Mouse (Mus musculus) cerebellum, adult 2 months (tissue): ENCODE measurements around the gene Mlph. TPM values are rescaled to one million over a fixed set of nuclear protein-coding genes. Genes with fewer than 3 reads are reported as not detected.

Experiments used
- DNase-seq, 2 experiments: peaks; one replicate each; pipeline ENCODE4 v3.0.0; 2021
- H3K27ac ChIP-seq: fragments of 200-500 bp; 2 replicates; pipeline ENCODE4 v1.5.1; 2012; ENCODE audit warnings: low read length, control low read depth, inconsistent platforms; ENCODE audit not compliant: insufficient read depth
- H3K27me3 ChIP-seq: fragments of 200-500 bp; 2 replicates; pipeline ENCODE4 v1.6.1; 2012; ENCODE audit warnings: inconsistent platforms, mild to moderate bottlenecking, low read length, moderate library complexity; ENCODE audit not compliant: control insufficient read depth, insufficient read depth
- H3K4me1 ChIP-seq: fragments of 200-500 bp; 2 replicates; pipeline ENCODE4 v1.6.1; 2011; ENCODE audit warnings: low read length; ENCODE audit not compliant: control insufficient read depth, insufficient read depth
- H3K4me3 ChIP-seq: fragments of 200-500 bp; replicated peaks from 2 replicates; pipeline ENCODE3; 2011; ENCODE audit warnings: mild to moderate bottlenecking, low read depth, low read length, control low read depth; ENCODE audit not compliant: insufficient read depth
- CTCF ChIP-seq: fragments of 200-500 bp; IDR thresholded peaks from 2 replicates; pipeline ENCODE4 v1.5.1; 2011; ENCODE audit warnings: low read depth, mild to moderate bottlenecking, control low read depth, low read length, moderate library complexity, borderline replicate concordance; ENCODE audit not compliant: insufficient read depth
- POLR2A ChIP-seq: fragments of 200-500 bp; IDR thresholded peaks from 2 replicates; pipeline ENCODE4 v1.6.1; 2011; ENCODE audit warnings: low read length, control low read depth, borderline replicate concordance; ENCODE audit not compliant: insufficient read depth
- WGBS: fragments of 180-500 bp; shearing (Covaris S2); methylation state at CpG from one replicate; pipeline ENCODE4 v1.1.7; 2018; 5-methylcytosine and 5-hydroxymethylcytosine counted together
- polyA plus RNA-seq: library from polyadenylated mRNA; depleted of rRNA; stranded (reverse); fragments of >200 nt; gene quantifications from 2 replicates; pipeline ENCODE4 v1.2.3, GENCODE M21; 2012; rRNA removed

Mlph gene
- polyA plus RNA-seq: 2.5 and 3.3 TPM in 2 replicates

GRCm38 (mm10) chr1:90914948-90915569, at the start of gene Mlph:
Gene Mlph (plus strand): TSS chr1:90915085.
- WGBS: 6% methylated on average over 18 of the region's 18 CpGs
- no peak within 1 kb of the TSS for H3K27ac ChIP-seq
- TF ChIP-seq CTCF (no peak), POLR2A (no peak)
- H3K4me3 ChIP-seq: no peak within 1 kb of the TSS
- DNase-seq: no peak
- H3K4me1 ChIP-seq: no peaks in the 10 kb centered on the region
- H3K27me3 ChIP-seq: no peaks in the 10 kb centered on the region

- WGBS: 36% methylated on average over 7 of the region's 7 CpGs
- Histone ChIP-seq H3K4me1 (no peaks in the 10 kb centered on the region; the same call in 1 of the 2 replicates), H3K4me3 (no peak overlapping the region), H3K27ac (no peak overlapping the region), H3K27me3 (no peaks in the 10 kb centered on the region)
- peak in 1 of 2 experiments; percentile 5 for DNase-seq
- TF ChIP-seq POLR2A (no peak), CTCF (no peak)
Observed at GRCm38 (mm10) chr1:90866734-90867133, 48.2 kb upstream of the Mlph start.

- Histone ChIP-seq H3K4me1 (no peaks in the 10 kb centered on the region; the same call in 1 of the 2 replicates), H3K27me3 (no peaks in the 10 kb centered on the region), H3K4me3 (no peak overlapping the region), H3K27ac (no peak overlapping the region)
- 86% methylated on average over 2 of the region's 2 CpGs for WGBS
- TF ChIP-seq POLR2A (no peak), CTCF (no peak)
- no peak for DNase-seq
Observed at GRCm38 (mm10) chr1:90870581-90870980, 44.3 kb upstream of the Mlph start.

- Histone ChIP-seq H3K27ac (no peak overlapping the region), H3K4me1 (no peaks in the 10 kb centered on the region), H3K27me3 (no peaks in the 10 kb centered on the region), H3K4me3 (no peak overlapping the region)
- DNase-seq: no peak
- WGBS: 67% methylated on average over 8 of the region's 8 CpGs
- no peak for TF ChIP-seq CTCF
- TF ChIP-seq POLR2A: no peak
Observed at GRCm38 (mm10) chr1:90875371-90875770, 39.5 kb upstream of the Mlph start.

GRCm38 (mm10) chr1:90875961-90876360, 38.9 kb upstream of the Mlph start:
- WGBS: 32% methylated on average over 2 of the region's 2 CpGs
- DNase-seq: no peak
- Histone ChIP-seq H3K27ac (no peak overlapping the region), H3K4me1 (no peaks in the 10 kb centered on the region), H3K4me3 (no peak overlapping the region), H3K27me3 (no peaks in the 10 kb centered on the region)
- TF ChIP-seq POLR2A (no peak), CTCF (no peak)

GRCm38 (mm10) chr1:90876486-90877270, 38.2 kb upstream of the Mlph start:
- WGBS: 68% methylated on average over 5 of the region's 5 CpGs
- H3K27ac ChIP-seq: no peak overlapping the region

GRCm38 (mm10) chr1:90885771-90886460, 29.0 kb upstream of the Mlph start:
- H3K4me1 ChIP-seq: no peaks in the 10 kb centered on the region
- no peak for DNase-seq
- WGBS: 80% methylated on average over 6 of the region's 6 CpGs
- TF ChIP-seq CTCF: no peak
- TF ChIP-seq POLR2A: no peak
- H3K27ac ChIP-seq: no peak overlapping the region
- no peaks in the 10 kb centered on the region for H3K27me3 ChIP-seq
- no peak overlapping the region for H3K4me3 ChIP-seq

More at GRCm38 (mm10) chr1:90876486-90877270, 38.2 kb upstream of the Mlph start:
- TF ChIP-seq CTCF: no peak
- DNase-seq: no peak
- H3K27me3 ChIP-seq: no peaks in the 10 kb centered on the region
- H3K4me3 ChIP-seq: no peak overlapping the region
- H3K4me1 ChIP-seq: no peaks in the 10 kb centered on the region

GRCm38 (mm10) chr1:90894521-90894920, 20.4 kb upstream of the Mlph start:
- peaks cover 9% of the 10 kb centered on the region for H3K4me1 ChIP-seq
- H3K27me3 ChIP-seq: no peaks in the 10 kb centered on the region
- no peak for TF ChIP-seq POLR2A
- TF ChIP-seq CTCF: no peak
- DNase-seq: no peak
- WGBS: 80% methylated on average over 3 of the region's 3 CpGs
- no peak overlapping the region for H3K4me3 ChIP-seq
- no peak overlapping the region for H3K27ac ChIP-seq
